Mouse (Mus musculus) brain, embryonic 14.5 days (tissue): ENCODE data around the gene Nans. TPM values are rescaled to one million over a fixed set of nuclear protein-coding genes. Genes with fewer than 3 reads are reported as not detected.

Source experiments
- DNase-seq: peaks from one replicate; pipeline ENCODE4 v3.0.0-alpha.2; 2011; ENCODE audit warnings: low read depth
- CTCF ChIP-seq: fragments of 200-500 bp; IDR thresholded peaks from 2 replicates; pipeline ENCODE4 v1.5.1; 2012; ENCODE audit warnings: inconsistent platforms, mild to moderate bottlenecking, moderate library complexity, borderline replicate concordance; ENCODE audit not compliant: insufficient read depth, insufficient read length; ENCODE audit errors: extremely low read depth
- POLR2A ChIP-seq: fragments of 200-500 bp; IDR thresholded peaks from 2 replicates; pipeline ENCODE4 v1.6.1; 2012; ENCODE audit warnings: mild to moderate bottlenecking, inconsistent platforms, borderline replicate concordance; ENCODE audit not compliant: poor library complexity, insufficient read depth, insufficient read length, severe bottlenecking; ENCODE audit errors: extremely low read depth
- polyA plus RNA-seq: library from polyadenylated mRNA; depleted of rRNA; stranded (reverse); fragments of >200 nt; gene quantifications from 2 replicates; pipeline ENCODE4 v1.2.3, GENCODE M21; 2012

The Nans gene
- polyA plus RNA-seq, 1 experiment, result 63.7 TPM

DNA sequence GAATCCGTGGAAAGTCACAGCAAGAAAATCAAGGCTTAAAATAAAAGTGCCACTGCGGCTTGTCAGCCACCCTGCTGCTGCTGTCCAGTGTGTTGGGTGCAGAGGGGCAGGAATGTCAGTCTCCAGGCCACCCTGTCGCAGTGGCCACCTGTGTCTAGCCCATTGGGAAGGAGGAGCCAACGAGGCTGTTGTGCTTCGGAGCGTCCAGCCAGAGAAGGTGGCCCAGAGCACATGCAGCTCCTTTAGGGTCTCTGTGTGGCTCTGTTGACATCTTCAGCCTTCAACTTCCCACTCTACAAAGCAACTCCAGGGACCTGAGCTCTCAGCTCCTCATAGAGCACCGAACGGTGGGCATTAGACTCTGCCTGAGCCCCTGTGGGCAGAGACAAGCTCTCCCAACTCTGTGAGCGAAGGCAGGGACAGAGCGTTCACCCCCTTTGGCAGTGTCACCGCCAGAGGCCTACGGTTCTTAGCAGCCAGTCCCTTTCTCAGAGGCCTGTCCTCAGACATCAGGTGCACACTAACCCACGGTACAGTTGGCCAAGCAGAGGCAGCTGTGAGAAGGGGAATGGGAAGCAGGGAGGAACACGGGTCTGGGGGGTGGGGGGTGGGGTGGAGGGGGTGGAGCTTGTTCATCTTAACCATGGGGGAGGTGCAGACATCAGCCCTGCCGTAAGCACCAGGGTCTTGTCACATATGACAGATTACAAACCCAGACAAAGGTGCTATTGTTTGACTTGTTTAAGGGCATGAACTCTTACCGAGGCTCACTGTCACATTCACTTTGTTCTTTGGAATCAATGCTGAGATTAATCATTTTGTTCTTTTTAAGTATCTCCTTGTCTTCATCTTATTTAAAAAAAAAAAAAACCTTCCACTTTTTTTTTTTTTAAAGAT lies 13.8 kb downstream of the Nans start:
- TF ChIP-seq POLR2A, result no peak
- TF ChIP-seq CTCF, result no peak

GRCm38 (mm10) chr4:46503881-46504280 lies 14.8 kb downstream of the Nans start:
- TF ChIP-seq POLR2A (no peak), CTCF (no peak)

More for the DNA sequence above, 13.8 kb downstream of the Nans start:
- peak; percentile 15 for DNase-seq

GRCm38 (mm10) chr4:46505361-46506057 lies 16.5 kb downstream of the Nans start:
- TF ChIP-seq POLR2A, result no peak
- no peak for TF ChIP-seq CTCF
- DNase-seq, result peak; percentile 65

More at GRCm38 (mm10) chr4:46503881-46504280, 14.8 kb downstream of the Nans start:
- DNase-seq, result no peak

GRCm38 (mm10) chr4:46506801-46507610 lies 18.0 kb downstream of the Nans start:
- TF ChIP-seq POLR2A, result peak; percentile 77
- no peak for TF ChIP-seq CTCF
- DNase-seq, result peak; percentile 96

DNA sequence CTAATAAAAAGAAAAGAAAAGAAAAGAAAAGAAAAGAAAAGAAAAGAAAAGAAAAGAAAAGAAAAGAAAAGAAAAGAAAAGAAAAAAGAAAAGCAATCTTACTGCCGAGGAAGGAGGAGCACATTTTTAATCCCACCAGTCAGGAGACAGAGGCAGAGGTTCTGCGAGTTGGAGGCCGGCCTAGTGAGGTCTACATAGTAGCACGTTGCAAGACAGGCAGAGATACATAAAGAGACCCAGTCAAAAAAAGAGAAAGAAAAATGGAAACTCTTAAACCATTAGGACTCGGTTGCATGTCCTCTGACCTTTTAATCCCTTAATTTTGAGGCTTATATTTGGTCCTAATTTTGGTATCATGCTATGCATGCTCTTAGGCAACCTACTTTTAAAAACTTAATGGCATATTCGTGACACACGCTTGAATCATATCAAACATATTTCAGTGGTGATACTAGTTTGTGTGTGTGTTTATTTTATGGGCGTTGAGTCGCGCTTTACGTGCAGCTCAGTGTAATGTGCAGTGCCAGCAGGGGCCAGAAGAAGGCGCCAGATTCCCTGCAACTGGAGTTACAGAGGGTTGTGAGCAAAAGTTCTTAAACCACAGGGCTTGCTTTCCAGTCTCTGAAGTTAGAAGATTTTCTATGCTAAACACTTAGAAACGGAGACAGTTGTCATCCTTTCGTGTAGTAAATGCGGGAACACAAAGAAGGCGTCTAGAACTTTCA lies 18.9 kb downstream of the Nans start:
- peak; percentile 74 for DNase-seq
- TF ChIP-seq CTCF (peak; percentile 73), POLR2A (no peak)

DNA sequence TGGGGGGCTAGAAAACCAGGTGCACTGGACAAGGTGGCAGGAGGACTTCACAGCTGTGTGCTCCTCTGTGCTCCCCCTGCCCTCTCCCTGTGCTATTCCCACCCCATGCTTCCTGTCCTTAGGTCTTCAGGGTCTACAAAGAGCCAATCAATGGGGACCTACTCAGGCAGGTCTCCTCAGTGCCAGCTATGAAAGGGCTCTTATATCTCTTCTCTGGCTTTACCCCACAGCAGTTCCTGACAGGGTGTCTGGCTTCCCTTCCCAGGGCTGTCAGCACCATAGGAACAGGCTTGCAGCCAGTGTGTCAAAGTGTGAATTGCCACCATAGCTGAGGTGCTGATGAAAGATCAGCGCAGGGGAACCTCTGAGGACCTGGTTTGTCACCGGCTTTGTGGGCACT lies 31.4 kb downstream of the Nans start:
- no peak for TF ChIP-seq POLR2A
- no peak for TF ChIP-seq CTCF
- DNase-seq, result no peak

- DNase-seq, result no peak
- TF ChIP-seq POLR2A, result no peak
- TF ChIP-seq CTCF, result no peak
Observed at GRCm38 (mm10) chr4:46521457-46521856, 32.4 kb downstream of the Nans start.

GRCm38 (mm10) chr4:46523324-46523723 lies 34.3 kb downstream of the Nans start:
- TF ChIP-seq CTCF (no peak), POLR2A (no peak)

DNA sequence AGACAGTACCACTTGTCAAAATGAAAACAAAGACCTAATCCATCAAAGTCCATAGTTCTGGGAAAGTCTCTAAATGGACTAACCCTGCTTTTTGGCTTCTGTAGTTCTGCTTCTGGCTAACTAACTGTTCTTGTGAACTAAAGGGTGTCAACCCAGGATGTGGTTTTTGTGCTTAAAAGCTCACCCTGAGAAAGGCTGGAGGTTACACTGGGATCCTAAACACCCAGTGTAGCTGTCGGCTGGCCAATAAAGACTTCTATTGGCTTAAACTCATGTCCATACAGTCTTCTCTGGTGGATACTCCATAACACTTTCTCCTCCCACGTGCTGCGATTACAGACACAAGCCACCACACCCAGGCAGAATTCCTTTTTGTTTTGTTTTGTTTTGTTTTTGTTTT lies 37.2 kb downstream of the Nans start:
- TF ChIP-seq POLR2A (no peak), CTCF (no peak)
- DNase-seq, result no peak

More at GRCm38 (mm10) chr4:46523324-46523723, 34.3 kb downstream of the Nans start:
- DNase-seq, result no peak

- TF ChIP-seq POLR2A (no peak), CTCF (peak; percentile 38; the same call in 1 of the 2 replicates)
- no peak for DNase-seq
Observed at GRCm38 (mm10) chr4:46526798-46527557, 37.9 kb downstream of the Nans start.

- TF ChIP-seq CTCF, result no peak
- no peak for TF ChIP-seq POLR2A
- DNase-seq, result no peak
Observed at GRCm38 (mm10) chr4:46527558-46527926, 38.5 kb downstream of the Nans start.
